In genomic region chr8:71628396-71629095, GRCm38 (mm10) we compare ENCODE assay signal across 8 mouse cellular contexts. TPM values are rescaled to one million over a fixed set of nuclear protein-coding genes. Genes with fewer than 3 reads are reported as not detected.
DNase-seq lines count a peak whose midpoint lies in the region; ATAC-seq and TF ChIP-seq lines count a peak whose summit lies in the region.

No protein-coding gene starts in this region.

- no peak for DNase-seq in kidney, adult 11 months
- DNase-seq in embryonic facial prominence, embryonic 10.5 days (ENCODE audit: low spot score) = no peak
- DNase-seq in adipocyte (ENCODE audit: low spot score) = no peak
- DNase-seq in frontal cortex, postnatal 10 days (ENCODE audit: low spot score in 2 of 2) = no peak

- peak overlapping the region; percentile 62 for H3K4me3 ChIP-seq in kidney, embryonic 16.5 days (ENCODE audit: low read length)
- peak overlapping the region; percentile 65 for H3K4me3 ChIP-seq in embryonic facial prominence, embryonic 10.5 days
- H3K4me3 ChIP-seq in intestine, embryonic 16.5 days (ENCODE audit: low read length) = peak overlapping the region; percentile 65
- H3K4me3 ChIP-seq in myocyte = peak overlapping the region; percentile 18

- H3K36me3 ChIP-seq in kidney, embryonic 16.5 days (ENCODE audit: insufficient read depth, low read length) = peaks cover 15% of the 10 kb centered on the region
- peaks cover 29% of the 10 kb centered on the region for H3K36me3 ChIP-seq in embryonic facial prominence, embryonic 10.5 days (replicated peaks)
- H3K36me3 ChIP-seq in intestine, embryonic 16.5 days (ENCODE audit: control insufficient read depth, insufficient read depth, low read length) = peaks cover 9% of the 10 kb centered on the region
- peaks cover 10% of the 10 kb centered on the region for H3K36me3 ChIP-seq in myocyte (ENCODE audit: control insufficient read depth, insufficient read depth)

- H3K9me3 ChIP-seq in kidney, embryonic 16.5 days (ENCODE audit: low read length) = peaks cover 10% of the 10 kb centered on the region
- peaks cover 18% of the 10 kb centered on the region for H3K9me3 ChIP-seq in embryonic facial prominence, embryonic 10.5 days
- H3K9me3 ChIP-seq in intestine, embryonic 16.5 days (ENCODE audit: control insufficient read depth, low read length) = peaks cover 8% of the 10 kb centered on the region; the same call in 1 of the 2 replicates

- no peaks in the 10 kb centered on the region for H3K79me2 ChIP-seq in myocyte (ENCODE audit: control insufficient read depth, insufficient read depth)

- peaks cover 6% of the 10 kb centered on the region for H3K27me3 ChIP-seq in kidney, embryonic 16.5 days (ENCODE audit: insufficient read depth, low read length)
- peaks cover 41% of the 10 kb centered on the region for H3K27me3 ChIP-seq in embryonic facial prominence, embryonic 10.5 days (replicated peaks; ENCODE audit: low read depth, poor library complexity, severe bottlenecking)
- H3K27me3 ChIP-seq in intestine, embryonic 16.5 days (replicated peaks; ENCODE audit: control insufficient read depth, insufficient read depth, low read length) = peaks cover 6% of the 10 kb centered on the region; the same call in 1 of the 2 replicates
- H3K27me3 ChIP-seq in myocyte (ENCODE audit: control insufficient read depth, insufficient read depth, insufficient read length) = no peaks in the 10 kb centered on the region

- H3K27ac ChIP-seq in kidney, embryonic 16.5 days (ENCODE audit: low read length) = peak overlapping the region; percentile 74
- peak overlapping the region; percentile 87 for H3K27ac ChIP-seq in embryonic facial prominence, embryonic 10.5 days (replicated peaks)
- peak overlapping the region; percentile 70 for H3K27ac ChIP-seq in intestine, embryonic 16.5 days (ENCODE audit: low read length)

- H3K4me1 ChIP-seq in kidney, embryonic 16.5 days (ENCODE audit: insufficient read depth, low read length) = peaks cover 27% of the 10 kb centered on the region
- peaks cover 39% of the 10 kb centered on the region for H3K4me1 ChIP-seq in embryonic facial prominence, embryonic 10.5 days
- H3K4me1 ChIP-seq in intestine, embryonic 16.5 days (ENCODE audit: control insufficient read depth, insufficient read depth, low read length) = peaks cover 25% of the 10 kb centered on the region

- 6% methylated on average over 16 of the region's 16 CpGs for WGBS in kidney, embryonic 16.5 days
- WGBS in embryonic facial prominence, embryonic 10.5 days = 7% methylated on average over 16 of the region's 16 CpGs
- 7% methylated on average over 16 of the region's 16 CpGs for WGBS in intestine, embryonic 16.5 days

- peak overlapping the region; percentile 10 for H3ac ChIP-seq in myocyte (ENCODE audit: control insufficient read depth, insufficient read length)

- TF ChIP-seq POLR2A in myocyte (IDR thresholded peaks at IDR 0.05; ENCODE audit: insufficient read length, low read depth) = no peak

- ATAC-seq in kidney, embryonic 16.5 days (ENCODE audit: low FRiP score, low TSS enrichment) = no peak
- ATAC-seq in intestine, embryonic 16.5 days = no peak
- no peak for ATAC-seq in CD4-positive, CD25-positive, alpha-beta regulatory T cell, adult 4 months

- peak overlapping the region; percentile 95 for H3K4me2 ChIP-seq in kidney, embryonic 16.5 days (replicated peaks; ENCODE audit: low read depth, low read length)
- peak overlapping the region; percentile 98 for H3K4me2 ChIP-seq in intestine, embryonic 16.5 days (ENCODE audit: low read depth, low read length)
- peak overlapping the region; percentile 93 for H3K4me2 ChIP-seq in myocyte (ENCODE audit: low read depth)

- H3K9ac ChIP-seq in kidney, embryonic 16.5 days (replicated peaks; ENCODE audit: low read length) = peak overlapping the region; percentile 76
- peak overlapping the region; percentile 81 for H3K9ac ChIP-seq in intestine, embryonic 16.5 days (ENCODE audit: low read depth, low read length)

TF ChIP-seq in myocyte, 11 proteins besides CTCF, POLR2A, EP300 and RAD21:
- no peak for TF ChIP-seq TCF3 (IDR thresholded peaks at IDR 0.05; ENCODE audit: insufficient read length, low read depth)
- peak in 1 of 3 experiments; percentile 33 for TF ChIP-seq MYOD1 (IDR thresholded peaks at IDR 0.05; ENCODE audit: control insufficient read depth in 1 of 3, insufficient read length in 2 of 3, low read depth in 2 of 3)

RNA-seq across cellular contexts. Expression of gene Colgalt1, which starts 17.7 kb away (rescaled TPM):
- polyA plus RNA-seq in kidney, embryonic 16.5 days (2015; fragmentation: Nextera tagmentation; extraction: Ambion mirVana) = 77.6 and 78.5 TPM in 2 replicates
- polyA plus RNA-seq in embryonic facial prominence, embryonic 10.5 days (2016; fragmentation: Nextera tagmentation; extraction: Ambion mirVana) = 52.1 and 53.7 TPM in 2 replicates
- 68.0 and 70.5 TPM in 2 replicates for polyA plus RNA-seq in intestine, embryonic 16.5 days (2015; fragmentation: Nextera tagmentation; extraction: Ambion mirVana)
- polyA plus RNA-seq in myocyte (2012; fragmentation: generic; extraction: Trizol) = 87.0 TPM
- 10 to 100 TPM; 10.8 to 12.2 TPM for polyA plus RNA-seq in CD4-positive, CD25-positive, alpha-beta regulatory T cell, adult 4 months (2017; shearing (Covaris generic))

RNA-seq across cellular contexts. Expression of gene Fam129c, which starts 31.1 kb away (rescaled TPM):
- 4.6 and 5.3 TPM in 2 replicates for polyA plus RNA-seq in kidney, embryonic 16.5 days (2015; fragmentation: Nextera tagmentation; extraction: Ambion mirVana)
- 4.8 and 5.0 TPM in 2 replicates for polyA plus RNA-seq in embryonic facial prominence, embryonic 10.5 days (2016; fragmentation: Nextera tagmentation; extraction: Ambion mirVana)
- polyA plus RNA-seq in intestine, embryonic 16.5 days (2015; fragmentation: Nextera tagmentation; extraction: Ambion mirVana) = 3.0 and 3.5 TPM in 2 replicates
- polyA plus RNA-seq in myocyte (2012; fragmentation: generic; extraction: Trizol) = 2.9 TPM
- polyA plus RNA-seq in CD4-positive, CD25-positive, alpha-beta regulatory T cell, adult 4 months (2017; shearing (Covaris generic)) = 1 to 10 TPM; 3.0 to 3.6 TPM

RNA-seq across cellular contexts. Expression of gene Pgls, which starts 36.6 kb away (rescaled TPM):
- 244 and 252 TPM in 2 replicates for polyA plus RNA-seq in kidney, embryonic 16.5 days (2015; fragmentation: Nextera tagmentation; extraction: Ambion mirVana)
- 249 and 260 TPM in 2 replicates for polyA plus RNA-seq in embryonic facial prominence, embryonic 10.5 days (2016; fragmentation: Nextera tagmentation; extraction: Ambion mirVana)
- 244 and 252 TPM in 2 replicates for polyA plus RNA-seq in intestine, embryonic 16.5 days (2015; fragmentation: Nextera tagmentation; extraction: Ambion mirVana)
- polyA plus RNA-seq in myocyte (2012; fragmentation: generic; extraction: Trizol) = 248 TPM
- 10 to 100 TPM; 51.5 to 53.4 TPM for polyA plus RNA-seq in CD4-positive, CD25-positive, alpha-beta regulatory T cell, adult 4 months (2017; shearing (Covaris generic))

RNA-seq across cellular contexts. Expression of gene Unc13a, which starts 43.0 kb away (rescaled TPM):
- 0.55 and 0.94 TPM in 2 replicates for polyA plus RNA-seq in kidney, embryonic 16.5 days (2015; fragmentation: Nextera tagmentation; extraction: Ambion mirVana)
- polyA plus RNA-seq in embryonic facial prominence, embryonic 10.5 days (2016; fragmentation: Nextera tagmentation; extraction: Ambion mirVana) = 2.2 TPM in 2 replicates
- polyA plus RNA-seq in intestine, embryonic 16.5 days (2015; fragmentation: Nextera tagmentation; extraction: Ambion mirVana) = 0.98 and 1.2 TPM in 2 replicates
- polyA plus RNA-seq in myocyte (2012; fragmentation: generic; extraction: Trizol) = 4.6 TPM
- polyA plus RNA-seq in CD4-positive, CD25-positive, alpha-beta regulatory T cell, adult 4 months (2017; shearing (Covaris generic)) = under 1 TPM; 0.47 to 0.50 TPM

RNA-seq across cellular contexts. Expression of gene Jak3, which starts 47.5 kb away (rescaled TPM):
- 6.6 and 7.5 TPM in 2 replicates for polyA plus RNA-seq in kidney, embryonic 16.5 days (2015; fragmentation: Nextera tagmentation; extraction: Ambion mirVana)
- 3.6 and 4.0 TPM in 2 replicates for polyA plus RNA-seq in embryonic facial prominence, embryonic 10.5 days (2016; fragmentation: Nextera tagmentation; extraction: Ambion mirVana)
- 11.5 and 13.5 TPM in 2 replicates for polyA plus RNA-seq in intestine, embryonic 16.5 days (2015; fragmentation: Nextera tagmentation; extraction: Ambion mirVana)
- 1.5 TPM for polyA plus RNA-seq in myocyte (2012; fragmentation: generic; extraction: Trizol)
- 10 to 100 TPM; 21.2 TPM for polyA plus RNA-seq in CD4-positive, CD25-positive, alpha-beta regulatory T cell, adult 4 months (2017; shearing (Covaris generic))
